ENCODE assay signal across 16 mouse cellular contexts in genomic region chr5:128739838-128740171, GRCm38 (mm10). TPM values are rescaled to one million over a fixed set of nuclear protein-coding genes. Genes with fewer than 3 reads are reported as not detected.
DNase-seq lines count a peak whose midpoint lies in the region; ATAC-seq and TF ChIP-seq lines count a peak whose summit lies in the region.
"Had no signal": no experiment of that assay in that cellular context is flagged by ENCODE, and none has a peak within 500 bp of the region (broad histone marks: within the 10 kb centered on the region; RNA-seq: fewer than 3 reads in every experiment).

No protein-coding gene starts in this region.

- H3K9ac ChIP-seq in kidney, postnatal 0 days (ENCODE audit: low read depth, low read length), result no peak overlapping the region
- no peak overlapping the region for H3K9ac ChIP-seq in embryonic facial prominence, embryonic 12.5 days
- H3K9ac ChIP-seq in hindbrain, embryonic 14.5 days, result no peak overlapping the region
- no peak overlapping the region for H3K9ac ChIP-seq in neural tube, embryonic 14.5 days (replicated peaks; ENCODE audit: low read depth, low read length)
- no peak overlapping the region for H3K9ac ChIP-seq in heart, embryonic 11.5 days (ENCODE audit: low read depth, low read length)
- H3K9ac ChIP-seq: heart, embryonic 13.5 days; limb, embryonic 15.5 days had no signal

- H3K4me3 ChIP-seq in kidney, postnatal 0 days (replicated peaks; ENCODE audit: low read depth, low read length), result no peak overlapping the region
- H3K4me3 ChIP-seq in embryonic facial prominence, embryonic 12.5 days, result no peak overlapping the region
- no peak overlapping the region for H3K4me3 ChIP-seq in hindbrain, embryonic 14.5 days (replicated peaks; ENCODE audit: low read length)
- no peak overlapping the region for H3K4me3 ChIP-seq in neural tube, embryonic 14.5 days (ENCODE audit: low read depth, low read length)
- no peak overlapping the region for H3K4me3 ChIP-seq in heart, embryonic 11.5 days (ENCODE audit: low read depth, low read length)
- H3K4me3 ChIP-seq: heart, embryonic 13.5 days; limb, embryonic 15.5 days had no signal

- no peak for DNase-seq in kidney, postnatal 0 days (ENCODE audit: low spot score)
- no peak for DNase-seq in kidney, postnatal 36 days
- no peak for DNase-seq in hindbrain, embryonic 14.5 days (ENCODE audit: low spot score)
- no peak for DNase-seq in natural killer cell, adult 2 months (ENCODE audit: low spot score in 2 of 2)
- DNase-seq: adrenal gland, postnatal 25 days; B cell, adult 2 months; cerebellum, adult 9-10 months; kidney, adult 18-20 months; thymus, postnatal 25 days had no signal

- ATAC-seq in kidney, postnatal 0 days (replicated peaks; ENCODE audit: low FRiP score, low read depth), result no peak
- no peak for ATAC-seq in embryonic facial prominence, embryonic 12.5 days (ENCODE audit: insufficient number of reproducible peaks, insufficient read depth, low FRiP score, low TSS enrichment)
- ATAC-seq in hindbrain, embryonic 14.5 days (ENCODE audit: low FRiP score), result no peak
- ATAC-seq in neural tube, embryonic 14.5 days (ENCODE audit: low read depth), result no peak
- ATAC-seq in heart, embryonic 11.5 days (replicated peaks; ENCODE audit: insufficient number of reproducible peaks, low FRiP score, low TSS enrichment), result no peak
- no peak for ATAC-seq in megakaryocyte-erythroid progenitor cell, adult 5-6 weeks (replicated peaks; ENCODE audit: low FRiP score, low TSS enrichment, poor library complexity, severe bottlenecking)
- ATAC-seq: Patski had no signal

- H3K36me3 ChIP-seq in kidney, postnatal 0 days (ENCODE audit: insufficient read depth, low read length), result no peaks in the 10 kb centered on the region
- H3K36me3 ChIP-seq in embryonic facial prominence, embryonic 12.5 days, result no peaks in the 10 kb centered on the region
- H3K36me3 ChIP-seq in hindbrain, embryonic 14.5 days (replicated peaks; ENCODE audit: control insufficient read depth, insufficient read depth), result no peaks in the 10 kb centered on the region
- no peaks in the 10 kb centered on the region for H3K36me3 ChIP-seq in neural tube, embryonic 14.5 days (ENCODE audit: control insufficient read depth, insufficient read depth, low read length)
- no peaks in the 10 kb centered on the region for H3K36me3 ChIP-seq in heart, embryonic 11.5 days (ENCODE audit: control insufficient read depth, insufficient read depth, low read length)
- H3K36me3 ChIP-seq: heart, embryonic 13.5 days; limb, embryonic 15.5 days had no signal

- H3K4me1 ChIP-seq in kidney, postnatal 0 days (replicated peaks; ENCODE audit: insufficient read depth, low read length), result no peaks in the 10 kb centered on the region
- 0 out of 2 replicates have a peak, but pooled peaks cover 5% of the 10 kb centered on the region for H3K4me1 ChIP-seq in embryonic facial prominence, embryonic 12.5 days
- H3K4me1 ChIP-seq in hindbrain, embryonic 14.5 days (replicated peaks; ENCODE audit: control insufficient read depth, insufficient read depth, low read length), result peaks cover 8% of the 10 kb centered on the region; the same call in 1 of the 2 replicates
- no peaks in the 10 kb centered on the region for H3K4me1 ChIP-seq in neural tube, embryonic 14.5 days (ENCODE audit: control insufficient read depth, insufficient read depth, low read length)
- H3K4me1 ChIP-seq in heart, embryonic 11.5 days (ENCODE audit: control insufficient read depth, insufficient read depth, low read length), result no peaks in the 10 kb centered on the region
- H3K4me1 ChIP-seq: heart, embryonic 13.5 days; limb, embryonic 15.5 days had no signal

- H3K27ac ChIP-seq in kidney, postnatal 0 days, result no peak overlapping the region
- no peak overlapping the region for H3K27ac ChIP-seq in embryonic facial prominence, embryonic 12.5 days
- H3K27ac ChIP-seq in hindbrain, embryonic 14.5 days, result no peak overlapping the region
- no peak overlapping the region for H3K27ac ChIP-seq in neural tube, embryonic 14.5 days (ENCODE audit: low read depth, low read length)
- no peak overlapping the region for H3K27ac ChIP-seq in heart, embryonic 11.5 days (ENCODE audit: low read depth, low read length)
- H3K27ac ChIP-seq: heart, embryonic 13.5 days; limb, embryonic 15.5 days had no signal

- TF ChIP-seq CTCF in kidney, postnatal 0 days (IDR thresholded peaks at IDR 0.05; ENCODE audit: low read depth), result peak; percentile 30

- H3K9me3 ChIP-seq in kidney, postnatal 0 days (replicated peaks; ENCODE audit: low read length), result no peaks in the 10 kb centered on the region
- no peaks in the 10 kb centered on the region for H3K9me3 ChIP-seq in embryonic facial prominence, embryonic 12.5 days
- H3K9me3 ChIP-seq in hindbrain, embryonic 14.5 days (ENCODE audit: control insufficient read depth, low read length), result no peaks in the 10 kb centered on the region
- H3K9me3 ChIP-seq in neural tube, embryonic 14.5 days (ENCODE audit: control insufficient read depth, low read length), result no peaks in the 10 kb centered on the region
- H3K9me3 ChIP-seq in heart, embryonic 11.5 days (replicated peaks; ENCODE audit: control insufficient read depth, low read length), result no peaks in the 10 kb centered on the region
- H3K9me3 ChIP-seq: heart, embryonic 13.5 days; limb, embryonic 15.5 days had no signal

- WGBS in kidney, postnatal 0 days, result 31% methylated on average over 8 of the region's 8 CpGs
- WGBS in embryonic facial prominence, embryonic 12.5 days, result 29% methylated on average over 8 of the region's 8 CpGs
- 24% methylated on average over 8 of the region's 8 CpGs for WGBS in hindbrain, embryonic 14.5 days
- 34% methylated on average over 8 of the region's 8 CpGs for WGBS in neural tube, embryonic 14.5 days
- 35% methylated on average over 8 of the region's 8 CpGs for WGBS in heart, embryonic 11.5 days (ENCODE audit: insufficient replicate concordance)

- no peak overlapping the region for H3K4me2 ChIP-seq in kidney, postnatal 0 days (ENCODE audit: low read length)
- peak overlapping the region; percentile 13; the same call in 1 of the 2 replicates for H3K4me2 ChIP-seq in embryonic facial prominence, embryonic 12.5 days (replicated peaks)
- peak overlapping the region; percentile 43 for H3K4me2 ChIP-seq in hindbrain, embryonic 14.5 days (replicated peaks)
- H3K4me2 ChIP-seq in neural tube, embryonic 14.5 days (ENCODE audit: low read depth, low read length), result peak overlapping the region; percentile 26; the same call in 1 of the 2 replicates
- H3K4me2 ChIP-seq in heart, embryonic 11.5 days, result no peak overlapping the region
- H3K4me2 ChIP-seq: heart, embryonic 13.5 days; limb, embryonic 15.5 days had no signal

- no peaks in the 10 kb centered on the region for H3K27me3 ChIP-seq in kidney, postnatal 0 days (ENCODE audit: insufficient read depth, low read length)
- H3K27me3 ChIP-seq in embryonic facial prominence, embryonic 12.5 days, result peaks cover 33% of the 10 kb centered on the region
- no peaks in the 10 kb centered on the region for H3K27me3 ChIP-seq in hindbrain, embryonic 14.5 days (ENCODE audit: control insufficient read depth, insufficient read depth, low read length)
- no peaks in the 10 kb centered on the region for H3K27me3 ChIP-seq in neural tube, embryonic 14.5 days (ENCODE audit: control insufficient read depth, insufficient read depth, low read length)
- H3K27me3 ChIP-seq in heart, embryonic 11.5 days (ENCODE audit: control insufficient read depth, insufficient read depth, low read length), result peaks cover 16% of the 10 kb centered on the region; the same call in 1 of the 2 replicates
- H3K27me3 ChIP-seq: Patski had no signal

RNA-seq across cellular contexts. Expression of gene Piwil1, which starts 37.5 kb away (rescaled TPM):
- polyA plus RNA-seq in kidney, postnatal 0 days (2015; fragmentation: Nextera tagmentation; extraction: Ambion mirVana), result not detected in 2 replicates
- polyA plus RNA-seq in embryonic facial prominence, embryonic 12.5 days (2016; fragmentation: Nextera tagmentation; extraction: Ambion mirVana), result 0.15 TPM in 1 of 2 replicates, not detected in the other
- 0.12 and 0.19 TPM in 2 replicates for polyA plus RNA-seq in hindbrain, embryonic 14.5 days (2014; fragmentation: Nextera tagmentation; extraction: Ambion mirVana)
- 0.17 and 0.19 TPM in 2 replicates for polyA plus RNA-seq in neural tube, embryonic 14.5 days (2014; fragmentation: Nextera tagmentation; extraction: Ambion mirVana)
- polyA plus RNA-seq in heart, embryonic 11.5 days (2014; fragmentation: Nextera tagmentation; extraction: Ambion mirVana), result not detected in 2 replicates
- total RNA-seq in megakaryocyte-erythroid progenitor cell, adult 5-6 weeks (2014; fragmentation: Nextera tagmentation), result not detected in 2 replicates
- not detected in 2 replicates for total RNA-seq in megakaryocyte-erythroid progenitor cell, adult 5-6 weeks (2017)
- total RNA-seq: adrenal gland, postnatal 25 days had no signal
- polyA plus RNA-seq: heart, embryonic 13.5 days; limb, embryonic 15.5 days; Patski had no signal

Comparison
In these comparisons a context has a peak if more than half of its experiments do, and no peak if none do; other contexts are left out.
1. H3K4me2 ChIP-seq: peak in embryonic facial prominence, embryonic 12.5 days (single experiment), hindbrain, embryonic 14.5 days (single experiment) and neural tube, embryonic 14.5 days (single experiment); none in kidney, postnatal 0 days (single experiment) and heart, embryonic 11.5 days (single experiment).